Mouse (Mus musculus) heart, adult 10 weeks (tissue): Measurements from ENCODE around the gene Trim6. TPM values are rescaled to one million over a fixed set of nuclear protein-coding genes. Genes with fewer than 3 reads are reported as not detected.

Source experiments
- polyA plus RNA-seq: library from polyadenylated mRNA; stranded (reverse); fragments of 350-450 nt; fragmentation: Illumina TruSeq; extraction: RNeasy Lipid Tissue Mini Kit (QIAGEN cat#74804); gene quantifications from one replicate; pipeline ENCODE4 v1.2.3, GENCODE M21; 2014; ENCODE audit warnings: low read depth, low replicate concordance

The Trim6 gene
- 0.76 TPM for polyA plus RNA-seq

GRCm38 (mm10) chr7:104218701-104219569, at the start of gene Trim6:
Gene Trim6, plus strand, starts transcription at chr7:104218793.

GRCm38 (mm10) chr7:104183292-104183691, 35.3 kb upstream of the Trim6 start, which contains the start of gene Olfr648:
Gene Olfr648, minus strand, starts transcription at chr7:104183392.

GRCm38 (mm10) chr7:104195885-104196284, 22.7 kb upstream of the Trim6 start, which contains the start of gene Olfr649:
Gene Olfr649, minus strand, starts transcription at chr7:104195985.

GRCm38 (mm10) chr7:104244287-104245181, 25.9 kb downstream of the Trim6 start, which contains the start of gene Trim34a:
Gene Trim34a, plus strand, starts transcription at chr7:104244457.

Other genes starting within 250 kb of the Trim6 start
- gene Olfr635, start 247.6 kb upstream of the Trim6 start, polyA plus RNA-seq = not detected
- not detected for gene Olfr638, start 220.0 kb upstream of the Trim6 start, polyA plus RNA-seq
- not detected for gene Olfr639, start 201.5 kb upstream of the Trim6 start, polyA plus RNA-seq
- gene Olfr640, start 193.2 kb upstream of the Trim6 start, polyA plus RNA-seq = not detected
- gene Olfr641, start 183.3 kb upstream of the Trim6 start, polyA plus RNA-seq = not detected
- gene Olfr642, start 166.1 kb upstream of the Trim6 start, polyA plus RNA-seq = not detected
- gene 4930516K23Rik, start 157.3 kb upstream of the Trim6 start, polyA plus RNA-seq = not detected
- not detected for gene Olfr644, start 146.9 kb upstream of the Trim6 start, polyA plus RNA-seq
- gene Olfr645, start 133.3 kb upstream of the Trim6 start, polyA plus RNA-seq = not detected
- gene Olfr646, start 113.9 kb upstream of the Trim6 start, polyA plus RNA-seq = not detected
- gene Ubqln5, start 89.0 kb upstream of the Trim6 start, polyA plus RNA-seq = not detected
- not detected for gene Olfr643, start 81.4 kb upstream of the Trim6 start, polyA plus RNA-seq
- not detected for gene Ubqln3, start 75.5 kb upstream of the Trim6 start, polyA plus RNA-seq
- gene Ubqlnl, start 68.2 kb upstream of the Trim6 start, polyA plus RNA-seq = not detected
- gene Olfm5, start 54.0 kb upstream of the Trim6 start, polyA plus RNA-seq = not detected
- not detected for gene Olfr648, start 35.4 kb upstream of the Trim6 start, polyA plus RNA-seq
- not detected for gene Olfr649, start 22.8 kb upstream of the Trim6 start, polyA plus RNA-seq
- 7.4 TPM for gene Trim34a, start 25.7 kb downstream of the Trim6 start, polyA plus RNA-seq
- gene Trim5, start 69.3 kb downstream of the Trim6 start, polyA plus RNA-seq = 1.6 TPM
- gene Trim12a, start 96.7 kb downstream of the Trim6 start, polyA plus RNA-seq = 19.8 TPM
- gene Trim34b, start 110.7 kb downstream of the Trim6 start, polyA plus RNA-seq = not detected
- gene Trim12c, start 134.6 kb downstream of the Trim6 start, polyA plus RNA-seq = 8.5 TPM
- 0.24 TPM for gene Trim30b, start 151.1 kb downstream of the Trim6 start, polyA plus RNA-seq
- not detected for gene Trim30c, start 182.0 kb downstream of the Trim6 start, polyA plus RNA-seq
- gene Trim30a, start 246.4 kb downstream of the Trim6 start, polyA plus RNA-seq = 6.7 TPM